Mouse (Mus musculus): ENCODE data around the gene Uap1. TPM values are rescaled to one million over a fixed set of nuclear protein-coding genes. Genes with fewer than 3 reads are reported as not detected.

Uap1 gene
- total RNA-seq (2021) = 10 to 100 TPM; 64.4 to 68.2 TPM
- long read RNA-seq, experiment 1, transcript Uap1-202 (10 exons, 2,311 nt) = major isoform, 112 of 130 reads
- long read RNA-seq, experiment 1, transcript Uap1-201 (11 exons, 2,283 nt) = minor isoform, 5 of 130 reads
- long read RNA-seq, experiment 1, transcript Uap1-203 (11 exons, 2,287 nt) = minor isoform, 7 of 130 reads
- long read RNA-seq, experiment 1, partial matches to known transcripts = 3 of 130 reads
- long read RNA-seq, experiment 1, other reads (novel, unspliced or antisense) = 3 of 130 reads
- long read RNA-seq, experiment 2, transcript Uap1-203 (11 exons, 2,287 nt) = minor isoform, 6 of 86 reads
- long read RNA-seq, experiment 2, transcript Uap1-202 (10 exons, 2,311 nt) = major isoform, 70 of 86 reads
- long read RNA-seq, experiment 2, partial matches to known transcripts = 2 of 86 reads
- long read RNA-seq, experiment 2, other reads (novel, unspliced or antisense) = 7 of 86 reads

DNA sequence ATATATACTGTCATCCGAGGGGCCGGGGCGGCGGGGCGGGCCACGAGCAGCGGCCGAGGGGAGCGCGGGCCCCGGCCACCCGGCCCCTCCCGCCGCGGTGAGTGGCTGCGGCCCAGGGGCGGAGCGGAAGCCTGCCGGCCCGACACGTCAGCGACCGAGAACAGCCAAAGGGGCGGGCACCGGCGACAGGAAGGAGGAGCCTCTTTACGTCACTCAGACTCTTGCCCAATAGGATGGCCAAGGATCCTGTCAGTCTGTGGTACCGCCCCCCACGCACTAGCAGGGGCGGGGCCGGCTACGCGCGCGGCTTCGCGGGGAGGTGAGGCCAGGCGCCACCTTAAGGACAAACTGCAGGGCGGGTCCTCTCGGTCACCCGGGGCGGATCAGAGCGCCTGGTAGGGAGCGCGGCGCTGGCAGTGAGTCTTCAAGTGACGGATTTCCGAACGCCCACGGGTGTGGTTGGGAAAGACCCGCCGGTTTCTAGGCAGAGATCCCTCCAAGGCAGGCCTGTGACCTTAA, at the start of gene Uap1:
Uap1 (minus strand) TSS at position 144 of the 519 bp plus-strand sequence.
- intact Hi-C loops (cut with DNase I) = no loop called here
- DNase-seq (ENCODE audit: low spot score in 2 of 2) = peak; percentile 96 to 98

GRCm38 (mm10) chr1:170223276-170223675, 48.5 kb upstream of the Uap1 start:
- intact Hi-C loops (cut with DNase I) = no loop called here
- no peak for DNase-seq (ENCODE audit: low spot score in 2 of 2)

DNA sequence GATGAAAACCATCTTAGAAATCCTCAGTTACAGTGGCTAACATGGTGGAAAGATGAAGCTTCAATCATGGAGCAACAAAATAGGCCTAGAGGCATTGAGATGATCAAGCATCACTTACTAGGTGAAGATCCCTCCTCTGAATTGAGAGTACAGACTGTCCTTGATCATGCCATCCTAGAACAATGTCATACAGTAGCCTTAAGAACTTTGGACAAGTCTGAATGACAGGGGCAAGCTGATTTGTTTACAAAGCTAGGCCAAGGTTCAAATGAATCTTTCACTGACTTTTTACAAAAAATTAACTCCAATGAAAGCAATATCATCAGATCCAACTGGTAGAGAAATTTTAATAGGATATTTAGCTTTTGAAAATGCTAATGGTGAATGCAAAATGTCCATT, 45.6 kb upstream of the Uap1 start:
- intact Hi-C loops (cut with DNase I) = no loop called here

DNA sequence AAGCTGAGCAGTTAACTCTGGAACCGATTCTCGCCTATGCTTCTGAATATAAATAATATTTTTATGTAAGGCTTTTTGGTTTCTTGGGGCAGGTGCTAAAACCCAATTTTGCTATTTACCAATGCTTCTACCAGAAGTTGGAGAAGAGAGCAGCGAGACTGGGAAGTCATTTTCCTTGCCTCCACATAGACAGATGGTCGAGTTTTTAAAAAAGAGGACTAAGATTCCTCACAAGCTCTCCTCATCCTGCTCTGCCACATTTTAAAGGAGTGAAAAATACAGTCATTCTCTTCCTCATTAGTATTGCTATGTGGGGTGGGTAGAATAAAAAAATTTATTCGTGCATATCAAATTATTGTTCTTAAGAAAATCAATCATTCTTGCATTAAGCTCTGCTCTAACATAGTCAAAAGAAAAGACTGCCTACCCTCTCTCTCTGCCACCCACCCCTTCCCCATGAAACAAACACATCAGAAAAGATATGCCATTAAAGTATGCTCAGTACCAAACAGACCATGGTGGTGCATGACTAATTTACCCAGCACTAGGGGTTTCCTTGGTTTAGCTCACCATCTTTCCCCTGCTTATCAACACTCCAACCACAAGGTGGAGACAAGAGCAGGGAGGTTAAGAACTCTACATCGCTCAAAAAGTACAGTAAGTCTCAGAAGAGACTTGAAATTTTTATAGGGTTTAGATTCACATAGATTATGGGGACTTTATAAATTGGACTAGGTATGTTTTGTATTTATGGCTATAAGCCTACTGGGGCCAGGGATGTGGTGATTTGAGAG, 43.5 kb upstream of the Uap1 start:
- peak; percentile 14 to 31 for DNase-seq (ENCODE audit: low spot score in 2 of 2)
- intact Hi-C loops (cut with DNase I) = loop anchor here (5.0 kb wide), 1 partner anchor 394 kb away; no protein-coding TSS in a partner anchor

More for the DNA sequence above, 45.6 kb upstream of the Uap1 start:
- no peak for DNase-seq (ENCODE audit: low spot score in 2 of 2)

- DNase-seq (ENCODE audit: low spot score in 2 of 2) = no peak
- intact Hi-C loops (cut with DNase I) = loop anchor here (5.0 kb wide), 1 partner anchor 397 kb away; no protein-coding TSS in a partner anchor
These were observed 40.8 kb upstream of the Uap1 start for GRCm38 (mm10) chr1:170215590-170215989.

DNA sequence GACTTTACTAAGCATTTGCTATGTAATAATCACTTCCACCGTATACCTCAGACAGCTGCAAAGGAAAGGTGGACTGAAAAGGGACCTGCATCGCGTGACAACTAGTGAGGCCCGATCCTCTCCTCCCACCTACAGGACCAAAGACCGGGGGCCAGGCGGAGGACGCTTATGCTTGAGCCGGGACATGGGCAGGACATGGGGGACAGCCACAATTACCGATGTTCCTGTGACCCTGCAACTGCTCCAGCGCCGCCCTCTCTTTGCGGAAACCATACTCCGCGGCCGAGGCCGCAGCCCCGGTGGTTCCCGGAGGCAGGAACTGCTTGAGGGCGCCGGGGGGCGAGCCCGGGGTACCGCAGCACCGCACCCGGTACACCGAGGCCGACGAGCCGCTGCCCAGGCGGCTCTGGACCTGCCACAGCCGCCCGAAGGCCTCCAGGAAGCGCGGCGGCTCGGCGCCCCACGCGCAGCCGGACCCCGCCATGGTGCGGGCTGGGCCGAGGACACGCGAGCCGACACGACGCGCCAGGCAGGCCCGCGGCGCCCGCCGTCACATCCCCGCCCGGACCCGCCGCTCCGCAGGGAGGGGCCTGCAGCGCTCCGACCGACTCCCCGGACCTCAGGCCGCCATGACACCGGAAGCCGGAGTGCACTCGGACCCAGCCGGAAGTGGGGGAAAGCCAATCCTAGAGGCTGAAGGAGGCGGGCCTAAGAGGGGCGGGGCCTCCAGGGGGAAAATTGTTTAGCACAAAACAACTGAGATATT, 40.2 kb upstream of the Uap1 start, which contains the start of gene Uhmk1:
Uhmk1 (minus strand) TSS at position 641 of the 766 bp plus-strand sequence.
- peak; percentile 83 to 85 for DNase-seq (ENCODE audit: low spot score in 2 of 2)
- intact Hi-C loops (cut with DNase I) = loop anchor here (5.0 kb wide), 1 partner anchor 397 kb away; no protein-coding TSS in a partner anchor

- intact Hi-C loops (cut with DNase I) = no loop called here
- DNase-seq (ENCODE audit: low spot score in 2 of 2) = no peak
These were observed 39.6 kb upstream of the Uap1 start for GRCm38 (mm10) chr1:170214383-170214756.

- no peak for DNase-seq (ENCODE audit: low spot score in 2 of 2)
- intact Hi-C loops (cut with DNase I) = no loop called here
These were observed 38.6 kb upstream of the Uap1 start for GRCm38 (mm10) chr1:170213181-170213879.

- DNase-seq (ENCODE audit: low spot score in 2 of 2) = no peak
- intact Hi-C loops (cut with DNase I) = no loop called here
These were observed 31.6 kb upstream of the Uap1 start for GRCm38 (mm10) chr1:170206395-170206794.

DNA sequence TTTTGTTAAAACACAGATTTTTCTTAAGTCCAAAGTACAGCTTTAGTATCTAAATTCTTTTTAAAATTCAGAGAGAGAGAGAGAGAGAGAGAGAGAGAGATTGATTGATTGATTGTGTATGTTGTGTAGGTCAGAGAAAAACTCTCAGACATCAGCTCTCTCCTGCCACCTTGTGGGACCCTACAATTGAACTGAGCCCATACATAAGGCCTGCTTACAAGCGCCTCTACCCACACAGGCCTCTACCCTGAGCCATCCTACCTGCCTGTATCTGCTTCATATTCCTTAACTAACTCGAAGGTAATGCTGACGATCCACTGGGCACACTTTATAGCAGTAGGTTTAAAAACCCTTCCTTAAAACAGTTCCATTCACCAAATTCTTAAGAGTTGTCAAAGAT, 25.6 kb upstream of the Uap1 start:
- intact Hi-C loops (cut with DNase I) = no loop called here

GRCm38 (mm10) chr1:170196211-170196610, 21.5 kb upstream of the Uap1 start:
- intact Hi-C loops (cut with DNase I) = no loop called here
- no peak for DNase-seq (ENCODE audit: low spot score in 2 of 2)

More for the DNA sequence above, 25.6 kb upstream of the Uap1 start:
- DNase-seq (ENCODE audit: low spot score in 2 of 2) = peak in 1 of 2 experiments; percentile 49

DNA sequence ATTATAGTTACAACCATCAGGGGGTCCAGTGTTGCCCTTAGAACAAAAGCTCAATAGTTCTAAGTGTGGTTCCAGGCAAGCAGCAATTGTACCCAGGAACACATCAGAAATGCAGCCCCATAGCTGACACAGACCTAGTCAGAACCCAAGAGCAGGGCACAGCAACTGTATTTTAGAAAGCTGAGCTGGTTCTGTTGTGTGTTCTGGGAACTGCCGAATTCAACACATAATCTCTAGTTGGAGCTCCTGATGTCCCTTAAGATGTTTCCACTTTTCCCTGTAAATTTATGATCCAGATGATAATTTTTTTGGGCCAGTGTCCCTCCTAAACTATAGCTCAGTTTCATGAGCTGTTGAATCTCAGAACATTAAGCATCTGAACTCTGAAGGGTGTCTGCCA, 17.2 kb upstream of the Uap1 start:
- no peak for DNase-seq (ENCODE audit: low spot score in 2 of 2)
- intact Hi-C loops (cut with DNase I) = no loop called here

GRCm38 (mm10) chr1:170190225-170190624, 15.5 kb upstream of the Uap1 start:
- no peak for DNase-seq (ENCODE audit: low spot score in 2 of 2)
- intact Hi-C loops (cut with DNase I) = no loop called here

- peak in 1 of 2 experiments; percentile 31 for DNase-seq (ENCODE audit: low spot score in 2 of 2)
- intact Hi-C loops (cut with DNase I) = no loop called here
These were observed 13.8 kb upstream of the Uap1 start for GRCm38 (mm10) chr1:170188601-170189000.

DNA sequence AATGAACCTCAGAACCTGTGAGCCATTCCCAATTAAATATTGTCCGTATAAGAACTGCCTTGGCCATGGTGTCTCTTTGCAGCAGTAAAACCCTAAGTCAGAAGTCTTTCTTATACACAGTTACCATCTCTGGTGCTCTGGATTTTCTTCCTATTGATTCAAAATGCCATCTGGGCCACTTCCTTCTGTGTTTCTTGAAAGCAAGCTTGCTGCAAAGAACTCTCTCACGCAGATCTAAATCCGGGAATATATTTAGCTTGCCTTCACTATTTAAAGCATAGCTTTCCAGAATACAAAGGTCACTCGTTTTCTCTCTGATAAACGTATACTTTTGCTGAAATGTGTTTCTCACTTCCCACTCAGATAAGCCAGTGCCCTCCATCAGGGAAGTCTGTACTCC, 11.8 kb upstream of the Uap1 start:
- peak; percentile 28 to 69 for DNase-seq (ENCODE audit: low spot score in 2 of 2)
- intact Hi-C loops (cut with DNase I) = no loop called here

- no peak for DNase-seq (ENCODE audit: low spot score in 2 of 2)
- intact Hi-C loops (cut with DNase I) = no loop called here
These were observed 10.4 kb upstream of the Uap1 start for GRCm38 (mm10) chr1:170185137-170185536.

GRCm38 (mm10) chr1:170182706-170183105, 7.9 kb upstream of the Uap1 start:
- no peak for DNase-seq (ENCODE audit: low spot score in 2 of 2)
- intact Hi-C loops (cut with DNase I) = no loop called here

- DNase-seq (ENCODE audit: low spot score in 2 of 2) = no peak
- intact Hi-C loops (cut with DNase I) = no loop called here
These were observed 2.0 kb upstream of the Uap1 start for GRCm38 (mm10) chr1:170176661-170177239.
